Mouse (Mus musculus): ENCODE data around the gene Gzmd.
"Not testable (repeated sequence)": the region's sequence is repeated elsewhere in the genome, so short reads cannot be mapped to it uniquely, and the experiment has no call there.

GRCm38 (mm10) chr14:56133675-56134074, 1.3 kb upstream of the Gzmd start:
- not testable (repeated sequence) for TF ChIP-seq CTCF, POLR2A (IDR thresholded peaks at IDR 0.05; ENCODE audit: extremely low read depth, insufficient read depth, low read length)
